Mouse (Mus musculus): ENCODE results near the gene Prm1.

Prm1 gene

DNA sequence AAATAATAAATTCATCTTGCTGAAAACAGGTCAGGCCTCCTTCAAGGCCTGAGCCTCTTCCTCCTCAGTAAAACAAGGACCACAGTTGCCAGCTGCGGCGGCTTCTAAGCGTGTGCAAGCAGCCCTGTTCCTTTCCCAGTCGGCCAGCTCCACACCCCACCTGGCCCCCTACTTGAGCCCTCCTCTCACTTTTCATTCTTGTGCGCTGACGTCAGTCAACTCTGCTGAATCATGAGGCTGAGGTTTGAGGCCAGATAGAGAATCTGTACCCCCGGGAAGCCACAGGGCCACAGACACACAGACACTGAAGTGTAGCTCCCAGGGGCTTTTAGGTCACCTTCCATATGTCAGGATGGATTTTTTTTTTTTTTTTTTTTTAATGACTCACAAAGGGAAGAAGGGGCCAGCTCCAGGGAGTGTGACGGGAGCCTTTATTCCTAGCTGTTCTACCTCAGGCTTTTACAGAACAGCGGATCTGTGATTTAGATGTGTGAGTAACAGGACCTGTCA lies 23.7 kb downstream of the Prm1 start:
- DNase-seq, result no peak

DNA sequence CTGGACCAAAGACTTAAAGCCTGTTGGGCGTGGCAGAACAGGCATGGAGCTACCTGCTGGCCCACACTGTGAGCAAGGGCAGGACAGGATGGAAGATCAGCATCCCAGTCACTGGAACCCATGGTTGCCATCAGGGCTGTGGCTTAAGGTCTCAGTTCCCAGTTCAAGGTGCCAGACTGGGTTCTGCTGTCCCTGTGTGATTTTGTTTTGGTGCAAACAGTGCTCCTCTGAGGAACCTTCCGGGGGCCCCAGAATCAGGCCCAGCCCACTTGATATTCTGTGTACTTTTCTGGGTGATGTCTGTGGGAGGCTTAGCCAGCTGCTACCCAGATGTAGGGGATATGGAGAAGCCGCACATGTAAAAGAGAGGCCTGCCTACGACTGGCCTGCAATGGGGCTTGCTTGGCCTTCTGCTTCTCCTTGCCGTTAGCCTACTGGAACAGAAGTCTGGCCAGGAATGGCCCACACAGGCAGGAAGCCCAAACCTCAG lies 25.0 kb downstream of the Prm1 start:
- DNase-seq, result no peak

DNA sequence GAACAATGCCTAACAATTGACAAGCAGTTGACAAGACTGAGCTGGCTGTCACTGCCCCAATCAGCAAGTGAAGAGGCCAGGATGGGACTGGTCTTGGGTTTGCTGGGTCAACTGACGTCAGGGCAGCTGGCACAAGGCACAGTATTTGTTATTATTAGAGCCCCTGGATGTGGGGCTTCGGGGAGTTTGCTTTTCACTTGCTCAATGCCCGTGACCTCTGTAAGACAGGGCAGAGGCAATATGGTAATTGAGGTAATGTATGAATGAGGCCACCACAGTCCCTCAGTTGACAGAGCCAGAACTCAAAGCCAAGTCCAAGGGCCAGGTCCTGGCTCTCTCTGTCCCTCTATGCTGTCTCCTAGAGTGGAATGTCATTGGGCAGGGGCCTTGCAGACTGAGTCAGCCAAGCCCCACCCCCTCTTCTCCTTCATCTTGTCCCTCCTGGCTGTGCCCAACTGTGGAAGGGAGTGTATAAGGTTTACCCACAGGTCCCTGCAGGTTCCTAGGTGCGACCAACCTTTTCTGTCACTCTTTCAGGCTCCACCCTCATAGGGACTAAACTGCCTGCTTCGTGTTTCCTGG lies 28.0 kb downstream of the Prm1 start:
- DNase-seq, result no peak

DNA sequence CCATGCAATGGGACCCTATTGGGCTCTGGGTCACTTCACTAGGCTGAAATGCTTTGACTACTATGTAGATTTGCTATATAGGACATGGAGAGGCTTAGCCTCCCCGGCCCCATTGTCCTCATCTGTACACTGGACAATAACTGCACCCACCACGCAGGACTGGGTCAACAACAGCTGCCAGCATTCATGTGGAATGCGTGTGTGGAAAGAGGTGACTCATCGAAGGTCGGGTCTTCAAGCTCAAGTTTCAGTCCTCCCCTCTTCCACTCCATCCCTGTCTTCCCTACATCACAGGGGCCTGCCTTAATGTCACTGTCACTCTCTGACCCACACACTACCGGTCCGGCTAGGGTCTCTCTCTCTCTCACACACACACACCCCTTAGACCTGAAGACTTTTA lies 29.3 kb downstream of the Prm1 start:
- no peak for DNase-seq

DNA sequence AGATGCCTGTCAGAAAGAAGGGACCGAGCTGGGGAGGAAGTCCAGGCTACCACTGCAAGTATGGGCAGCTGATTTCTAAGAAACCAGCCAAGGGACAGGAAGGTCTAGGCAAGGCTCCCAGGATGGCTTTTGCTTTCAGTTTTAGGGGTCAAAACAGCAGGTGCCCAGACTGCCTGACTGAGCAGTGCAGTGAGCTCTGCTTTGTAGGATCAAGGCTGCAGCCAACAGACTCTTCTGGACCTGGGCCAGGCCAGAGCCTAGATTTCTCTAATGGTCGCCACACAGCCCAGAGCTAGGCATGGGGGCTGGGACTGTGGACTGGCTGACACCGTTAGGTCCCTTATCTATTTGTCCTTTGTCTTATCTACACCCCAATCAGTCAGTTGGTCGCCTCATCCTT lies 30.9 kb downstream of the Prm1 start:
- no peak for DNase-seq

DNA sequence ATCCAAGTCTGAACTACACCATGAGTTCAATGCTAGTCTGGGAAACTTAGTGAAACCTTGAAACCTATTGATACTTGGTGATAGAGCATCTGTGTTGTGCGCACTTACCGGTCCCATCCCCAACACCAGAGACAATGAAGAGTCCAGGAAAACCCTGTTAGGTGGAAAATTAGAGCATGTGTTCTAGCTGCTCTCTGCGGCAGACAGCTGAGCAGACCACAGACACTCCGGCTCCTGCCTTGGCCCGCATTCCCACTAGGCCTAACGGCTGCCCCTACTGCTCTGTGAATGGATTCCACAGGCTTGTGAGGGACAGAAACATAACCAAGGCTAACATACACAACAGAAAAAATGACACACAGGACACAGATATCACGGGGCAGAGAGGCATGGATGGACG lies 32.1 kb downstream of the Prm1 start:
- no peak for DNase-seq

DNA sequence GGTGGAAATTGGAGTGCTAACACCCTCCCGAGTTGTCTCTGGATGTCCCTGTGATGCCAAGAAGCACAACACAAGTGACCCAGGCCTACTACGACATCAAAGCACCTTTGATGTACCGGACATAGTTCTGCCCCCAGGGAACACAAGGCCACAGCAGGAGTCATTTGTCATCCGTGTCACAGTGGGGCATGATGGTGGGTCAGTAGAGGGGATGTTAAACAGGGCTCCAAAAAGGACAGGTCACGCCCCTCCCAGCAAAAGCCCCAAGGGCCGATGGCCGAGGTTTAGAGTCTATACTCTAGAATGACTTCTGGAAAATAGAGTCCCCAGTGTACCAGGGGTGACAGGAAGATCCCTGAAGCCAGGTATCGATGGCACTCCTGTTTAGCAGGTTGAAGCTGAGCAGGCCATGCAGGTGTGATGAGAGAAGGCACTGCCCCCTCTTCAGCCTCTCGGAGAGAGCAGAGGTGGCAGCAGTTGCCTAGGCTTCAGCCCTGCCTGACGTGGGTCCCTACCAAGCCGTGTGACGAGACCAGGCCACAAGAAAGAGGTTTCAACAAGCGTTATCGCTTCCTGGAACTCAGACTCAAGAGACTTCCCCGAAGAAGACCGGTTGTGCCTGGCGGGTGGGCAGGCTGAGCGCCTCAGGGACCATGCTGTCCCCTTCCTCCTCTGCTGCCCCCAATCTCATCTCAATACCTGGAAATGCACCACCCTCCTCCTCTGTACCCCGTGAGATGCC lies 33.7 kb downstream of the Prm1 start:
- DNase-seq, result no peak

DNA sequence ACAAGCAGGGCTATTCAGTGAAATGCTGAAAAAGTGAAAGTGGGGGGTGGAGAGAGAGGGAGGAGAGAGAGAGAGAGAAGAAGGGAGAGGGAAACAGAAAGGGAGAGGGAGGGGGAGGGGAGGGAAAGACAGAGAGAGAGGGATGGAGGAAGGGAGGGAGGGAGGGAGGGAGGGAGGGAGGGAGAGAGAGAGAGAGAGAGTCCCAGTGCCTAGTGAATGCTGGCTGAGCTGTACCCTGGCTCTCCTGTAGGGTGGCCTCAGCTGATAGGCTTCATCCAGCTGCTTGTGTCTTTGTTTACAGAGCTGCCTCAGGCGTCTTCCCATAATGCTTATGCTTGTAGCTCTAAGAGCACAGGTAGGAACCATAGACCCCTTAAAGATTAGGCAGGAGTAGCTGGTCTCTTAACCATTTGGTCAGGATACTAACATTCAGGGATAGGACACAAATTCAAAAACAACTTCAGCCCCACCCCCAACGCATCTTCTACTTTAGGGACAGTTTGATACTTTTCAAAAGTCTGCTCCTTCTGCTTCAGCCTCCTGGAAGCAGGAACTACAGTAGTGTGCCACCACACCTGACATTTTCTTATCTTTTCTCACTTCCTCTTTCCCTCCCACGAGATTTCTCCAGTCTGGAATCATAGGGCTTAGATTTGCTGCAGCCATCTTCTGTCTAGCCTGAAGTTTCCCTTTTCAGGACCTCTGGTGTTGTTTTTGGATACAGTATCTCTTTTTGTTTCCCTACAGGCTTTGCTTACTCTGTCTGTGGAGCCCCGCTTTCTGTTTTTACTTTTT lies 34.9 kb downstream of the Prm1 start:
- no peak for DNase-seq

DNA sequence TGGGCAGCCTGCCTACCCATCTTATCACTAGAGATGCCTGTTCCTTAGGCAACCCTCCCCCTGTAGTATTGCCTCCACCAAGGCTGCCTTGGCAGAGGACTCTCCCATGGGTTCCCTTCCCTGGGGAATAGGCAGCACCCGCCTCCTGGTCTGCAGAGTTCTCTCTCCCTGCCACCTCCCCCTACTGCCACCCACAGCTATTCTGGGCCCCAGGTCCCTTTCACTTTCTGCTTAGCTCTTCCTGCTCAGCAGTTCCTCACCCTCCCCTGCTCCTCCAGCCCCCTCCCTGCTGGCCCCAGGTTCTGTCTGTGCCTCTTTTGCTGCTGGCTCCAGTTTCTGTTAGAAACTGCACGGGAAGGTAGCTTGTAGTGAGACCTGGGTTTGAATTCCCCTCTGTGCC lies 36.0 kb downstream of the Prm1 start:
- no peak for DNase-seq

DNA sequence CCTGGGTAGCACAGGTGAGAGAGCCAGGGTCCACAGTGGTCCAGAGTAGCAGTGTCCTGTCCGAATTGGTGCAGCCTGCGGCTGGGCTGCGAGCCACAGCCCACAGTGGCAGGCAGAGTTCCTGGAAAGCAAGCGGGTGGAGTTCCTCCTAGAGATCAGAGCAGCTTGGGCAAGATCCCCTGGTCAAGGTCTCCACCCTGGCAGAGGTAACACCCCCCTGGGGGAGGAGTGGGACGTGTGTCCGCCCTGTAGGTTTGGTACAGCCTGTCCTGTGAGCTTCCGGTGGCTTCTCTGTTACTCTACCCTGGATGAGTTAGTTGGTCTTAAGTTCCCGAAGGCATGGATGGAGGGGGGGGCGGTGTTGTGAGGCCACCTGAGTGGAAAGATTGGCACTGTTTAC lies 36.8 kb downstream of the Prm1 start:
- DNase-seq, result no peak

DNA sequence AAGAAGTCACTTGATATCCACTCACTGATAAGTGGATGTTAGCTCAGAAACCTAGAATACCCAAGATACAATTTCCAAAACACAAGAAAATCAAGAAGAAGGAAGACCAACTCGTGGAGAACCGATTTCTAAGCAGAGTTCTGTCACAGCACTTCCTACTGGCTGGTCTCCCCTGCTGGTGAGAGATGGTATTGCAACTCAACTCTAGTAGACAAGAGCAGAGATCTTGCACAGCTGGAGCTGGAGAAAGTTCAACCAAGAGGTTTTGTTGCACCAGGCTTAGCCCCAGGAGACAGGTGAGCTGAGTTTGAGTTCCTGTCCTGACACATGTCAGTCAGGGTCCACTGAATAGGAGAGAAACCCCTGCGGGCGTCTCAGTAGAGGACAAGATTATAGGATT lies 38.5 kb downstream of the Prm1 start:
- peak; percentile 54 for DNase-seq

DNA sequence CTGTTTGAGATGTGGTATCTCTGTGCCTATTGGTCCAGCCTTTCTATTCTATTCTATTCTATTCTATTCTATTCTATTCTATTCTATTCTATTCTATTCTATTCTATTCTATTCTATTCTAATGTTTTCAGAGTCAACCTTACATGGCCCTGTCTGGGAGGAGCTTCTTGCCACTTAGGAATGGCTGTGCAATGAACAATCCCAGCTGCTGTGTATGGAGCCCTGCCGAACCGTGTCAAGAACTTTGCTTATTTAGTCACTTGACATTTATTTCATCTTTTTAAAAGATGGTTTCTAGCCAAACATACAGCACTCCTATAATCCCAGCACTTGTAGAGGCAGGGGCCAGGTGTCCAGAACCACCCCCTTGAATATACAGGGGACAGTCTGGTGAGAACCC lies 41.3 kb downstream of the Prm1 start:
- DNase-seq, result no peak

DNA sequence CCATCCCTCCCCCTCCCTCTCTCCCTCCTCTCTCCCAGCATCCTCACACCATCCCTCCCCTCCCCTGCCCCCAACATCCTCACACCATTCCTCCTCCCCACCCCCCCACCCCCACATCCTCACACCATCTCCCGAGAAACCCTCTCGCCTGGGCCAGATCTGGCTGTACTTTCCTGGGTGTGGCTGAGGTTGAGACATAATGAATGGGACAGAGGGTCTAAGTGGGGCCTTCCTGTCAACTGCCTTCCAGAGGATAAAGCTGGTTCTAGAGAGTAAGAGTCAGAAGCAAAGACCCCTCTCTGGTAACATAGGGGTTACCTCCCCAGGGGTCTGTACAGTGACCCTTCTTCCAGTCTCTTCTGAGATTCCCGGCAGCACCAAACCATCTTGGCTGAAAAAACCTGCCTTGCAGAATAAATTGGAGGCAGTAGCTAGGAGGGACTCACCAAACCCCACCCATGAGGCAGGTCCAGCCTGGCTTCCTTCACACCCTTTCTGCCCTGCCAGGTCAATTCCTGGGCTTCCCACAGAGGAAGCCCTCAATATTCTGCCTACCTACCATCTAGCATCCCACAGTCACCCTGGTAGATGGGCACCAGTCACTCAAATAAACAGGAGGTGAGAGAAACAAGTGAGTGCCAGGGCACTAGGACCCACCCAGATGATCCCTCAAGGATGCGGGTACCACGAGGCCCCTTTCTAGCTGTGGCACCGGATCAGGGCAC lies 41.9 kb downstream of the Prm1 start:
- no peak for DNase-seq

DNA sequence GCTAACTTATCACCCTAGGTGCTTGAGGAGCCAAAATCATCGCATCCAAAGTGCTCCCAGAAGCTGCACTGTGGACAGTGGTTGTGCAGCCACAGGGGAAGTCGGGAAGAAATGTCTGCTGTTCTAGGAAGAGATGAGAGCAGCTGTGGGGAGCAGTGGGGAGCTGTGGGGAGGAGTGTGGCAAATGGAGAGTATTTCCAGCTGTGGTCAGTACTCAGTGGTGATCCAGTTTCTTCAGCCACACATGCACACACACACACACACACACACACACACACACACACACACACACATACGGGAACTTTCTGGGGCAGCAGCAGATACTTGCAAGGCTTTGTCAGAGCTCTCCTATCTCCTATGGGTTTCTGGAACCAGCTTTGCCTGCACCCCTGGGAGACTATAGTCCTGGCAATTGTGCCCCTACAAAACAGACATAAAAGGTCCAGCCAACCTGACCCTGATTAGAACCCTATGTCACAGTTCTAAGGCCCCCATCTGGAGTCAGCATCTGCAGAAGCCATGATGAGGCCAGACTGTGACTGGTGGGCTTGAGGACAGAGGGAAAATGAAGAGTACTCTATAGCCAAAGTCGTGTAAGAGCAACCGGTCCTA lies 43.0 kb downstream of the Prm1 start:
- DNase-seq, result no peak

DNA sequence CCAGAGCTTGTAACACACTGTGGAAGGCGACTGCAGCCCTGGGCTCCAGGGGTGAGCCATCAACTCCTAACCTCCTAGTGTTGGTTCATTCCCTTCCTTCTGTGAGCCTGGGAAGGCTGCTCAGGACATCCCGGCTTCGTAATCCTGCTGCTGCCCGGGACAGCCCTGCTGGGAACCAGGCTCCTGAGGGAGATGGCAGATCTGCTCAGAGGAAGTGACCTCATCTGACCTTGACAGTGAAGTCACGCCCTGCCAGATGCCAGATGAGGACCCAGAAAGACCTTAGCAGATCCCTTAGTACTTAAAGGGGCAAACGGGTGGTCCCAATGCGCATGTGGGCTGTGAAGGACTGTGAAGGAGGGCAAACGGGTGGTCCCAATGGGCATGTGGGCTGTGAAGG lies 44.5 kb downstream of the Prm1 start:
- no peak for DNase-seq

DNA sequence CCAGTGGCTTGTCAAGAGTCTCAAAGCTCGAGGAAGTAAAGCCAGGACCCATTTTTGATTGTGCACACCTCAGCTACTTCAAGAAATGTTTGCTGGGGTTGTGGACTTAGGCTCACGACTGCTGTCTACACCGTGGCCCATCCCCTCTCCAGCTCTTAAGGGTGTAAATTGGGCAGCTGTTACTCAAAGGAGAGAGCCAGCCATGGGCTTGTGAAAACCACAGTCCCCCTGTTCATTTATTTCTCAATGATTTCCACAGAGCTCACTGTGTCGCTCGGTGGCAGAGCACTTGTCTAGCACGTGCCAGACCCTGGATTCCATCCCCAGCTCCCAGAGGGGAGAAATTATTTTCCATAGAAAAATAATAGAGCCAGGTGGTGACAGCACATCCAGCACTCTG lies 49.5 kb downstream of the Prm1 start:
- no peak for DNase-seq

DNA sequence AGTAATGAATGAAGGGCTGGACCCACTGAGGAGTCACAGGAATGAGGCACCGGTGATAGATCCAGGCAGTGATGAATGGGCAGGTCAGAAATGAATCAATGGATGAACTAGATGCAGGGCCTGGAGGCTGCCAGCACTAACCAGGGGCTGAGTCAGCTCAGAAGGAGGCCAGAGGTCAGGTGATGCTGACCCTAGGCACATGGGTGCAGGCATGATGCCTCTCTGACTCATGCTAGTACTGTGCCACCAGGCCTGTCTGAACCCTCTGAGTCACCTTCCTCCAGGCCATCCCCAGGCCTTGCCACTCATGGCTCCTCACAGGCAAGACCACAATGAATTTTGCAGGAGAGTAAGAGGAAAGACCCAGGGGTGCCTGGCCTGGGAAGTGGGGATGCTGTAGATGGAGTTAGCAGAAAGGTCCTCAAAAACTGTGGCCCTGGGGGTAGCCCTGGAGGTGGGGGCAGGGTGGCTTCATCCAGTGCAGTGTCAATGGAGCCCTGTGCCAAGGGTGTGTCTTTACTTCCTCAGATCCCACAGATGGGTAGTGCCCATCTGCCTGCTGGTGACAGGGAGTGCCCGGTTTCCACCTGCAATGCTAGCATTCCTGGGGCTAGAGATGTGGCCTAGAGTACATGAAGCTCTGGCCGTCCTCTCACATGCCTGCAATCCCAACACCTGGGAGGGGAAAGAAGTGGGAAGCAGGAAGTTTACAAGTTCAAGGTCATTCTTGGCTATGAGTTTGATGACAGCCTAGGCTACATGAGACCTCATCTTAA lies 50.9 kb downstream of the Prm1 start:
- DNase-seq, result no peak

DNA sequence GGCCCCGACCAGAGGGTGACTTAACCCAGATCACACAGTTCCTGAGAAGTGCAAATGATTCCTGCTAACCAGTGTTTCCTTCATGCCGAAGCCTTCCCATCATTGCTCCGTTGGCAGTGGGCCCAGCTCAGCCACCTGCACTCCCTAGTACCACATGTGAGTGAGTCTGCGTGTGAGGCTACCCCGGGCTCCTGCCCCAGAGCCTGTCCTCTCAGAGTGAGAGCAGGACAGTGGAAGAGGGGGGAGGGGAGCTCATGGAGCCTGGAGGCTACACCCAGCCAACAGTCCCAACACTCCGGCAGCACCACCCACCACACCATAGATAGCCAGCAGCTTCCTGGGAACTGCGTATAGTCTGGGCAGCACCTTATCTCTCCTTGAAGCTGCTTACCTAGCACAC lies 55.8 kb downstream of the Prm1 start:
- peak; percentile 74 for DNase-seq

DNA sequence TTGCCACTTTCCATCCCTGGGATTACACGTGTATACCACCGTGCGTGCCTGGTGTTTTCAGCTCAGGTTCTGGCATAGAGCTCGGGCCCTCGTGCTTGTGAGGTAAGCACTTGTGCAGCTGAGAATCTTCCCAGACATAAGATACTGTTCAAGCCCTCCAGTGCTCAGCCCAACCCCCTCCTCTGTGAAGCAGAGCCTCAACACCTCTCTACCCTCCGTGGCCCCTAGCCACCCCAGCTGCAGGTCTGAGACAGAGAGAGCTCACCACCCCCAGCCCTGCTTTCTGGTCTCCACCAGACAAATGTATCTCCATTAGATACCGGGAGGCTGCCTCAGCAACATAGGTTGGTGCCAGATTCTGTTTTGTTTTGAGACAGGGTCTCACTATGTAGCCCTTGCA lies 56.4 kb downstream of the Prm1 start:
- DNase-seq, result no peak
